Mouse (Mus musculus) large intestine, adult 2 months (tissue): ENCODE results near the gene Lmbr1l. TPM values are rescaled to one million over a fixed set of nuclear protein-coding genes. Genes with fewer than 3 reads are reported as not detected.

Source experiments
- DNase-seq: peaks from one replicate; pipeline ENCODE4 v3.0.0-alpha.2; 2012; ENCODE audit warnings: low read depth, low spot score
- WGBS: fragments of 180-500 bp; shearing (Covaris S2); methylation state at CpG from one replicate; pipeline ENCODE4 v1.1.7; 2018; 5-methylcytosine and 5-hydroxymethylcytosine counted together
- polyA plus RNA-seq: library from polyadenylated mRNA; depleted of rRNA; stranded (reverse); fragments of >200 nt; gene quantifications from 2 replicates; pipeline ENCODE4 v1.2.3, GENCODE M21; 2012

Gene Lmbr1l
- polyA plus RNA-seq, 1 experiment, result 65.8 TPM

DNA sequence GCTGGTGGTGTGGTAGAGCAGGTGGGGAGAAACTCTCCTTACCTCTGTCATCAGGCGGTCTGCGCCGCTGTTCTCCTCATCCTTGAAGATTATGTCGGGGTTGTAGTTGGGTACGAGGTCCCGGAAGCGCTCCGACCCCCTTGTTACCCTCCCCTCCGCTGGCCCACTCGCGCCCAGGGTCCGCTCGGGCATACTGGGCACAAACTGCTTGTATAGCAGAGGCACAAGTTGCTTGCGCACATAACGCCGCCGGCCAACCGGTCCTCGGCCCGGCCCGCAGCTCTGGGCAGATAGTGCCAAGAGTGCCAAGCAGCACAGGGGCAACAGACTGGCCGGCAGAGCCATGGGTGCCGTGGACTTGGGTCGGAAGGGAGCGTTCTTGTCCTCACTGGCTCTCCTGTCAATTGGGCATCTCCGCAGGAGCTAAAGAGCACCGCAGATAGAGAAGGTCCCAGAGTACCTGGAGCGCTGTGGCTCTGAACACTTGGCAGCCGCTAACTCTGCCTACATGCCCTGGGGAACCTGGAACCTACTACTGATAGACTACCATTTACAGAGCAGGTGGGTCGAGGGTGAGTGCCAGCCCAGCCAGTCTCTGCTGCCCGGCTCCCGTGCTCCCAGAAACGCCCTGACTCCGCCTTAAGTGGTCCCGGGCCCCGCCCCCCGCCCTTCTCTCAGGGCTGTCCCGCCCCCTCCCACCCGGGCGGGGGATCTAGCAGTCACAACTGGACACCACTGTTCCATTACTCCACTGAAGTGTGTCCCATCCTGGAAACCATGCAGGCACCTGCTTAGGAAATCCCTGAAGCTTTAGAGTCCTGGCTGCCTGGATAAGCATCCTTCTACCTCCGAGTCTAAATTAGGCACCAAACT, 19.9 kb downstream of the Lmbr1l start, which contains the start of gene Dhh:
TSS of gene Dhh (minus strand) at position 613 of the 873 bp plus-strand sequence.
- WGBS, result 3% methylated on average over 41 of the region's 41 CpGs
- DNase-seq, result no peak

GRCm38 (mm10) chr15:98897495-98897894, 20.5 kb downstream of the Lmbr1l start:
- DNase-seq, result no peak
- WGBS, result 7% methylated on average over 10 of the region's 10 CpGs

- WGBS, result 12% methylated on average over 41 of the region's 41 CpGs
- DNase-seq, result no peak
These were observed 22.1 kb downstream of the Lmbr1l start for GRCm38 (mm10) chr15:98895635-98896589.

DNA sequence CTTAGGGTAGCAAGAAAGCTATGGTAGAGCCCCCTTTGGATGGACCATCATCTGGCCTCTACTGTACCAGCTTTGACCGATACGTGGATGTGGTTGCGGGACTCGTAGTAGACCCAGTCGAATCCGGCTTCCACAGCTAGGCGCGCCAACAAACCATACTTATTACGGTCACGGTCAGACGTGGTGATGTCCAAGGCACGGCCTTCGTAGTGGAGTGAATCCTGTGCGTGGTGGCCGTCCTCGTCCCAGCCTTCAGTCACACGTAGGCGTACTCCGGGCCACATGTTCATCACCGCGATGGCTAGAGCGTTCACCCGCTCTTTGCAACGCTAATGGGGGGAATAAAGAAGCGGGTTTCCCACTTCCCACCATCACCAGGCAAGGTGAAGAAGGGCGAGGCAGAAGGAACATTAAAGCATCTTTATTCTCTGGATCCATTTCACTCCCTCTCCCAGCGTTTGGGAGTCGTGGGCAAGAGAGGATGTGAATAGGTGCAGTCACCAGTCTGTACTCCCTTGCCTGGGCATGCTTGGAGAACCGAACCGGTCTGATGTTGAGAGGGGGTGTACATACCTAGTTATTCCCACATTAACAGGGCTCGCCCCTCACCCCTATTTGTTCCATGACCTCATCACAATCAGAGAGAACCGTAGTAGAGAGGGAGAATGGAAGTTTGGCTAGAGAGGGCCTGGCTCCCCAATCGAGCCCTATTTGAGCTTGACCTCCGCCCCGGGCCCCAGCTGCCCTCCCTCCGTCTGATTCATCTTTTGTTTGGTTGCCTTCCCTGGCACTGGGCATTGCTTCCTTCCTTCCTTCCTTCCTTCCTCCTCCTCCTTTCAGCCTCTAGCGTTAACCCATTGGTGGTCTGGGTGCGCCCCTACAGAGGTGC, 23.0 kb downstream of the Lmbr1l start:
- no peak for DNase-seq
- WGBS, result 15% methylated on average over 38 of the region's 38 CpGs

- WGBS, result under 1% methylated on average over 77 of the region's 77 CpGs
- no peak for DNase-seq
These were observed 23.9 kb downstream of the Lmbr1l start, which contains the start of gene Rhebl1 for GRCm38 (mm10) chr15:98893940-98894745. Gene Rhebl1, minus strand, starts transcription at chr15:98894540.

GRCm38 (mm10) chr15:98893036-98893435, 25.0 kb downstream of the Lmbr1l start:
- no peak for DNase-seq
- 93% methylated on average over 4 of the region's 4 CpGs for WGBS

- WGBS, result 37% methylated on average over 6 of the region's 6 CpGs
These were observed 26.0 kb downstream of the Lmbr1l start for GRCm38 (mm10) chr15:98891907-98892606.

DNA sequence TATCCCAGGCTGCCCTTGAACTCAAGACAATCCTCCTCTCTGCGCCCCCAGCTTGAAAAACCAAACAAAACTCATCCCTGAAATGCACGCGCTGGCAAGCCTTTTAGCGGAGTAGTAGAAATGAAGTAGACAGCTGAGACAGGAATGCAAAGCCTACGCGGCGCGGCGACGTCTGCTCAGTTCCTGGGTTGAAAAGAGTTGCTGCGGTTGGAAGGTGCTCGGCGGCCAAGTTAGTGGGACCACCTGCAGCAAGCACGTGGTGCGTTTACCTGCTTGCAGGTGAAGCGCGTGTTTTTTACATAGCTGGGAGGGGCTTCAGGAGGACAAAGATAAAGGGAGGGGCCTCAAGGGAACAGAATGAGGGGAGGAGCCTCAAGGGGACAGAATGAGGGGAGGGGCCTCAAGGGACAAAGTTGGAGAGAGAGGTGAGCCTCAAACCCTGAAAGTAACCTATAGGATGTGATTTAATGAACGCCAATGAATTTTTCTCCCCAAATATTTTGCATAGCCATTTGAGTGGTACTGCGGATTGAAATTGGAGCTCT, 26.8 kb downstream of the Lmbr1l start:
- 19% methylated on average over 19 of the region's 19 CpGs for WGBS
- DNase-seq, result no peak

More at GRCm38 (mm10) chr15:98891907-98892606, 26.0 kb downstream of the Lmbr1l start:
- no peak for DNase-seq

GRCm38 (mm10) chr15:98887526-98887925, 30.5 kb downstream of the Lmbr1l start:
- DNase-seq, result no peak

GRCm38 (mm10) chr15:98886667-98887387, 31.2 kb downstream of the Lmbr1l start:
- WGBS, result 56% methylated on average over 8 of the region's 8 CpGs
- no peak for DNase-seq

More at GRCm38 (mm10) chr15:98887526-98887925, 30.5 kb downstream of the Lmbr1l start:
- WGBS, result 76% methylated on average over 7 of the region's 7 CpGs

GRCm38 (mm10) chr15:98884106-98884505, 33.9 kb downstream of the Lmbr1l start:
- no peak for DNase-seq
- WGBS, result 52% methylated on average over 1 of the region's 1 CpGs

- no peak for DNase-seq
These were observed 34.4 kb downstream of the Lmbr1l start for GRCm38 (mm10) chr15:98883661-98884060.

DNA sequence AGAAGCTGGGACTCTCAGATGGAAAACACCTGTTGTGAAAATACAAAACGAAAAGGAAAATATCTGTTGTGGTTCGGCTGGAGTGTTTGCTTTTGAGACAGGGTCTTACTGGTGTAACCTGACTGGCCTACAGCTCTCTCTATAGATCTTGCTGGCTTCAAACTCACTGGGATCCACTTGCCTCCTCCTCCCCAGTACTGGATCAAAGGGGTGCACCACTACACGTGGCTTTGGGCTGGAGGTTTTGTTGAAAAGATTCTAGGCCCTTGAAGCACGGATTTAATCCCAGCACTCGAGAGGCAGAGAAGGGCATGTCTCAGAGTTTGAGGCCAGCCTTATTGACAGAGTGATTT, 36.4 kb downstream of the Lmbr1l start:
- 12% methylated on average over 5 of the region's 5 CpGs for WGBS
- no peak for DNase-seq

- DNase-seq, result peak; percentile 83
- under 1% methylated on average over 48 of the region's 48 CpGs for WGBS
These were observed 36.9 kb downstream of the Lmbr1l start for GRCm38 (mm10) chr15:98880978-98881655.

- DNase-seq, result no peak
- WGBS, result 12% methylated on average over 3 of the region's 3 CpGs
These were observed 40.7 kb downstream of the Lmbr1l start for GRCm38 (mm10) chr15:98877331-98877730.
